Comparison of ENCODE assay signal across 8 mouse cellular contexts in the genomic region with DNA sequence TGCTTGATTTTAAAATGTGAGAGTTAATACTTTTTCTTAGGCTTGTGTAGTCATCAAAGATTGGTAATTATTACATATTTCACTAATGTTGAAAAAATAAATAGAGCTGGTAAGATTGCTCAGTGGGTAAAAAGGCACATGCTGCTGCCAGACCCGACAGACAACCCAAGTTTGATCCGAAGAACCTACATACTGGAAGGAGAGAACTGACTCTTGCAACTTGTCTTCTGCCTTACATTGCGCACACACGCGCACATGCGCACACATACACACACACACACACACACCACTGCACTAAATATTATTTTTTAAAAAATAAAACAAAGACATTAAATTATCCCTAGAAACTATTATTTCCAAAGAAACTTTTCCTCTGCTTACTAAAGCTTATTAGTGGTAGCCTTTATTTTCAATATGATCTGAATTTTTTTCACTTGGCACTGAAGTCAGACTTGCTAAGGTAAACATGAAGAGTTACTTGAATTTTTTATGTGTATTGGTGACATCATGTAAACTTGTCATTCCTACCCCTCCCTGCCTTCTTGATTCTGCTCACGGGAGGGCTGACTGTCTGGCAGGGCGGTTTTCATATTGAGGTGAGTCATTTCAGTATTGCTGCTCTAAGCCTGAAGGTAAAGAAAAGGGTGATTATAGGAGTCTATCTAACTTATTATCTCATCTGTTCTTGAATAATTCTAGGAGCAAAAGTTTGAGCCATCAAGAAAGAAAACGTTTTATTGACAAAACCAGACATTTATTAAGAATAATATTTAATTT. TPM values are rescaled to one million over a fixed set of nuclear protein-coding genes. Genes with fewer than 3 reads are reported as not detected.
DNase-seq lines count a peak whose midpoint lies in the region; ATAC-seq and TF ChIP-seq lines count a peak whose summit lies in the region.

No protein-coding gene starts in this region.

- H3K27me3 ChIP-seq in kidney, embryonic 16.5 days (ENCODE audit: insufficient read depth, low read length), result no peaks in the 10 kb centered on the region
- H3K27me3 ChIP-seq in neural tube, embryonic 12.5 days (replicated peaks), result no peaks in the 10 kb centered on the region

- peak overlapping the region; percentile 51 for H3K4me2 ChIP-seq in kidney, embryonic 16.5 days (replicated peaks; ENCODE audit: low read depth, low read length)
- peak overlapping the region; percentile 69 for H3K4me2 ChIP-seq in neural tube, embryonic 12.5 days (replicated peaks)

- ATAC-seq in kidney, embryonic 16.5 days (ENCODE audit: low FRiP score, low TSS enrichment), result no peak
- ATAC-seq in inflammation-experienced regulatory T-cells, adult 6 months, result peak; percentile 26
- ATAC-seq in neural tube, embryonic 12.5 days (ENCODE audit: low FRiP score, low read depth), result no peak

- peaks cover 7% of the 10 kb centered on the region for H3K4me1 ChIP-seq in kidney, embryonic 16.5 days (ENCODE audit: insufficient read depth, low read length)
- peaks cover 11% of the 10 kb centered on the region for H3K4me1 ChIP-seq in bone marrow macrophage, adult 2 months (ENCODE audit: control insufficient read depth, insufficient read depth, low read length)
- peaks cover 6% of the 10 kb centered on the region for H3K4me1 ChIP-seq in neural tube, embryonic 12.5 days

- H3K9ac ChIP-seq in kidney, embryonic 16.5 days (replicated peaks; ENCODE audit: low read length), result no peak overlapping the region
- H3K9ac ChIP-seq in neural tube, embryonic 12.5 days, result 0 out of 2 replicates have a peak overlapping the region, but pooled peaks have one; percentile 96

- 71% methylated on average over 9 of the region's 9 CpGs for WGBS in kidney, embryonic 16.5 days
- WGBS in neural tube, embryonic 12.5 days, result 80% methylated on average over 9 of the region's 9 CpGs

- 0 out of 2 replicates have a peak, but pooled peaks cover 2% of the 10 kb centered on the region for H3K9me3 ChIP-seq in kidney, embryonic 16.5 days (ENCODE audit: low read length)
- H3K9me3 ChIP-seq in neural tube, embryonic 12.5 days, result no peaks in the 10 kb centered on the region

- DNase-seq in kidney, adult 8-10 months, result no peak
- DNase-seq in layer of hippocampus, adult 9-11 months, result no peak
- no peak for DNase-seq in frontal cortex, postnatal 36 days (ENCODE audit: low spot score in 2 of 2)
- no peak for DNase-seq in lung, adult 18-20 months

- TF ChIP-seq POLR2A in bone marrow macrophage, adult 2 months (IDR thresholded peaks at IDR 0.05; ENCODE audit: borderline replicate concordance, low read depth, low read length), result no peak

- peak overlapping the region; percentile 29 for H3K4me3 ChIP-seq in kidney, embryonic 16.5 days (ENCODE audit: low read length)
- peak overlapping the region; percentile 51 for H3K4me3 ChIP-seq in bone marrow macrophage, adult 2 months (ENCODE audit: insufficient read depth, low read length)
- H3K4me3 ChIP-seq in neural tube, embryonic 12.5 days, result peak overlapping the region; percentile 96; the same call in 1 of the 2 replicates

- H3K27ac ChIP-seq in kidney, embryonic 16.5 days (ENCODE audit: low read length), result no peak overlapping the region
- no peak overlapping the region for H3K27ac ChIP-seq in bone marrow macrophage, adult 2 months (ENCODE audit: insufficient read depth, low read depth, low read length)
- H3K27ac ChIP-seq in neural tube, embryonic 12.5 days, result no peak overlapping the region

- TF ChIP-seq CTCF in bone marrow macrophage, adult 2 months (IDR thresholded peaks at IDR 0.05; ENCODE audit: low read depth, low read length), result no peak

- peaks cover 7% of the 10 kb centered on the region; the same call in 1 of the 2 replicates for H3K36me3 ChIP-seq in kidney, embryonic 16.5 days (ENCODE audit: insufficient read depth, low read length)
- H3K36me3 ChIP-seq in neural tube, embryonic 12.5 days, result no peaks in the 10 kb centered on the region

RNA-seq across cellular contexts. Expression of a gene that starts 1.6 kb away (rescaled TPM):
- 22.7 and 23.7 TPM in 2 replicates for polyA plus RNA-seq in kidney, embryonic 16.5 days (2015; fragmentation: Nextera tagmentation; extraction: Ambion mirVana)
- 29.1 and 32.7 TPM in 2 replicates for polyA plus RNA-seq in bone marrow macrophage, adult 2 months (2012; ENCODE audit: insufficient read depth, insufficient read length, missing spikeins)
- polyA plus RNA-seq in inflammation-experienced regulatory T-cells, adult 6 months (2017; shearing (Covaris generic)), result 10 to 100 TPM; 19.6 to 23.6 (median 21.9) TPM
- polyA plus RNA-seq in neural tube, embryonic 12.5 days (2016; fragmentation: Nextera tagmentation; extraction: Ambion mirVana), result 45.4 and 46.6 TPM in 2 replicates

RNA-seq across cellular contexts. Expression of a gene that starts 37.9 kb away (rescaled TPM):
- 23.7 and 24.2 TPM in 2 replicates for polyA plus RNA-seq in kidney, embryonic 16.5 days (2015; fragmentation: Nextera tagmentation; extraction: Ambion mirVana)
- 35.4 and 39.7 TPM in 2 replicates for polyA plus RNA-seq in bone marrow macrophage, adult 2 months (2012; ENCODE audit: insufficient read depth, insufficient read length, missing spikeins)
- 10 to 100 TPM in 2 of 3 experiments, 1 to 10 TPM in 1; 9.3 to 15.1 (median 13.8) TPM for polyA plus RNA-seq in inflammation-experienced regulatory T-cells, adult 6 months (2017; shearing (Covaris generic))
- 25.3 and 28.0 TPM in 2 replicates for polyA plus RNA-seq in neural tube, embryonic 12.5 days (2016; fragmentation: Nextera tagmentation; extraction: Ambion mirVana)

RNA-seq across cellular contexts. Expression of a gene that starts 38.2 kb away (rescaled TPM):
- 102 and 109 TPM in 2 replicates for polyA plus RNA-seq in kidney, embryonic 16.5 days (2015; fragmentation: Nextera tagmentation; extraction: Ambion mirVana)
- 33.0 and 34.7 TPM in 2 replicates for polyA plus RNA-seq in bone marrow macrophage, adult 2 months (2012; ENCODE audit: insufficient read depth, insufficient read length, missing spikeins)
- polyA plus RNA-seq in inflammation-experienced regulatory T-cells, adult 6 months (2017; shearing (Covaris generic)), result 10 to 100 TPM; 54.2 to 93.0 (median 62.4) TPM
- polyA plus RNA-seq in neural tube, embryonic 12.5 days (2016; fragmentation: Nextera tagmentation; extraction: Ambion mirVana), result 112 and 115 TPM in 2 replicates

Comparison
In these comparisons a context has a peak if more than half of its experiments do, and no peak if none do; other contexts are left out.
1. H3K4me3 ChIP-seq: peak in every context shown above with its lines; median percentile 96 in neural tube, embryonic 12.5 days; 51 in bone marrow macrophage, adult 2 months; 29 in kidney, embryonic 16.5 days.